Mouse (Mus musculus) heart, postnatal 0 days (tissue): Measurements from ENCODE around the gene Pdlim4. TPM values are rescaled to one million over a fixed set of nuclear protein-coding genes. Genes with fewer than 3 reads are reported as not detected.

Experiments
- ATAC-seq: fragments of 200-750 bp; cut with Nextera tagmentation; 2 replicates; pipeline ENCODE4 v1.8.0; 2017; ENCODE audit warnings: low read depth, moderate number of reproducible peaks, moderate library complexity; ENCODE audit not compliant: insufficient read depth
- DNase-seq: peaks from one replicate; pipeline ENCODE4 v3.0.0-alpha.2; 2016; ENCODE audit warnings: low spot score
- H3K27ac ChIP-seq: fragments of 300-500 bp; sonication (generic); 2 replicates; pipeline ENCODE4 v1.5.1; 2014; ENCODE audit warnings: low read depth, mild to moderate bottlenecking
- H3K27me3 ChIP-seq: fragments of 300-500 bp; sonication (generic); 2 replicates; pipeline ENCODE4 v1.6.1; 2014; ENCODE audit warnings: low read length, mixed read lengths; ENCODE audit not compliant: control insufficient read depth, insufficient read depth
- H3K36me3 ChIP-seq: fragments of 300-500 bp; sonication (generic); replicated peaks from 2 replicates; pipeline ENCODE4 v1.6.1; 2014; ENCODE audit warnings: low read length, mixed read lengths; ENCODE audit not compliant: control insufficient read depth, insufficient read depth
- H3K4me1 ChIP-seq: fragments of 300-500 bp; sonication (generic); 2 replicates; pipeline ENCODE4 v1.6.1; 2014; ENCODE audit warnings: antibody characterized with exemption; ENCODE audit not compliant: control insufficient read depth, insufficient read depth
- H3K4me2 ChIP-seq: fragments of 300-500 bp; sonication (generic); 2 replicates; pipeline ENCODE4 v1.6.1; 2014; ENCODE audit warnings: low read depth, mild to moderate bottlenecking, low read length, moderate library complexity
- H3K4me3 ChIP-seq: fragments of 300-500 bp; sonication (generic); 2 replicates; pipeline ENCODE4 v1.5.1; 2014; ENCODE audit warnings: low read depth, low read length
- H3K9ac ChIP-seq: fragments of 300-500 bp; sonication (generic); replicated peaks from 2 replicates; pipeline ENCODE4 v1.6.1; 2014; ENCODE audit warnings: low read depth, low read length, mixed read lengths
- H3K9me3 ChIP-seq: fragments of 300-500 bp; sonication (generic); replicated peaks from 2 replicates; pipeline ENCODE4 v1.6.1; 2016; ENCODE audit warnings: low read length; ENCODE audit not compliant: control insufficient read depth
- CTCF ChIP-seq: IDR thresholded peaks from 2 replicates; pipeline ENCODE4 v1.5.1; 2016; ENCODE audit warnings: antibody characterized with exemption, control low read depth, low read depth
- EP300 ChIP-seq: IDR thresholded peaks from 2 replicates; pipeline ENCODE4 v1.6.1; 2016; ENCODE audit warnings: antibody characterized with exemption, low read depth
- WGBS: fragments of 180-500 bp; shearing (Covaris S2); extraction: QIAGEN DNeasy Blood & Tissue Kit; methylation state at CpG from one replicate; pipeline ENCODE4 v1.1.7; 2014; 5-methylcytosine and 5-hydroxymethylcytosine counted together
- polyA plus RNA-seq: library from polyadenylated mRNA; unstranded; fragments of >200 nt; fragmentation: Nextera tagmentation; extraction: Ambion mirVana; gene quantifications from 2 replicates; pipeline ENCODE4 v1.2.1, GENCODE M21; 2015
- total RNA-seq: library from RNA; depleted of rRNA; stranded (reverse); fragments of >200 nt; gene quantifications from 2 replicates; pipeline ENCODE4 v1.2.3, GENCODE M21; 2014; ENCODE audit warnings: low replicate concordance

The Pdlim4 gene
- total and polyA plus RNA-seq, 2 experiments from 2014 or later = 26.6 to 29.3 TPM

- peaks cover 9% of the 10 kb centered on the region; the same call in 1 of the 2 replicates for H3K27me3 ChIP-seq
- peak overlapping the region; percentile 71 for H3K4me2 ChIP-seq
- no peak for DNase-seq
- ATAC-seq = no peak
- H3K4me3 ChIP-seq = no peak overlapping the region
- no peak overlapping the region for H3K9ac ChIP-seq
- 0 out of 2 replicates have a peak, but pooled peaks cover 8% of the 10 kb centered on the region for H3K4me1 ChIP-seq
- no peaks in the 10 kb centered on the region for H3K9me3 ChIP-seq
- 71% methylated on average over 4 of the region's 4 CpGs for WGBS
- H3K27ac ChIP-seq = peak overlapping the region; percentile 33; the same call in 1 of the 2 replicates
- TF ChIP-seq CTCF (no peak), EP300 (no peak)
- H3K36me3 ChIP-seq = no peaks in the 10 kb centered on the region
These were observed 39.8 kb downstream of the Pdlim4 start for GRCm38 (mm10) chr11:54028997-54029396.

- peak within 1 kb of the TSS; percentile 39; the same call in 1 of the 2 replicates for H3K9ac ChIP-seq
- ATAC-seq = peak; percentile 91
- H3K27ac ChIP-seq = peak within 1 kb of the TSS; percentile 33
- H3K36me3 ChIP-seq = no peaks in the 10 kb centered on the region
- 0 out of 2 replicates have a peak, but pooled peaks cover 8% of the 10 kb centered on the region for H3K4me1 ChIP-seq
- H3K4me3 ChIP-seq = peak within 1 kb of the TSS; percentile 44
- peak within 1 kb of the TSS; percentile 71 for H3K4me2 ChIP-seq
- 2% methylated on average over 61 of the region's 61 CpGs for WGBS
- DNase-seq = peak; percentile 70
- H3K27me3 ChIP-seq = peaks cover 9% of the 10 kb centered on the region; the same call in 1 of the 2 replicates
- H3K9me3 ChIP-seq = no peaks in the 10 kb centered on the region
- TF ChIP-seq CTCF = peak; percentile 29
- TF ChIP-seq EP300 = no peak
These were observed 40.5 kb downstream of the Pdlim4 start, which contains the start of gene Slc22a4 for GRCm38 (mm10) chr11:54028044-54028951. TSS of gene Slc22a4 (minus strand) at chr11:54028090.

- Histone ChIP-seq H3K27me3 (peaks cover 9% of the 10 kb centered on the region; the same call in 1 of the 2 replicates), H3K9me3 (no peaks in the 10 kb centered on the region), H3K27ac (no peak overlapping the region), H3K4me2 (peak overlapping the region; percentile 71), H3K4me3 (peak overlapping the region; percentile 44), H3K9ac (0 out of 2 replicates have a peak overlapping the region, but pooled peaks have one; percentile 39), H3K36me3 (no peaks in the 10 kb centered on the region), H3K4me1 (0 out of 2 replicates have a peak, but pooled peaks cover 8% of the 10 kb centered on the region)
- ATAC-seq (no peak; the same call in 1 of the 2 replicates), DNase-seq (no peak)
- TF ChIP-seq EP300 = no peak
- no peak for TF ChIP-seq CTCF
- 23% methylated on average over 31 of the region's 31 CpGs for WGBS
These were observed 41.4 kb downstream of the Pdlim4 start for GRCm38 (mm10) chr11:54027131-54028043.

- Histone ChIP-seq H3K9ac (no peak overlapping the region), H3K27ac (no peak overlapping the region), H3K9me3 (no peaks in the 10 kb centered on the region), H3K36me3 (no peaks in the 10 kb centered on the region), H3K4me2 (no peak overlapping the region), H3K4me3 (no peak overlapping the region), H3K4me1 (0 out of 2 replicates have a peak, but pooled peaks cover 8% of the 10 kb centered on the region), H3K27me3 (peaks cover 9% of the 10 kb centered on the region; the same call in 1 of the 2 replicates)
- 46% methylated on average over 1 of the region's 1 CpGs for WGBS
- TF ChIP-seq CTCF (no peak), EP300 (no peak)
- ATAC-seq (no peak), DNase-seq (no peak)
These were observed 42.2 kb downstream of the Pdlim4 start for GRCm38 (mm10) chr11:54026491-54027041.
